Mouse (Mus musculus) ES-E14 (cell line): Measurements from ENCODE around the gene Myo10.

ENCODE experiments used
- CHD2 ChIP-seq: IDR thresholded peaks from 2 replicates; pipeline ENCODE4 v1.6.1; 2014; ENCODE audit warnings: mild to moderate bottlenecking, low read depth, low read length, inconsistent platforms
- MAFK ChIP-seq: IDR thresholded peaks from 2 replicates; pipeline ENCODE4 v1.6.1; 2014; ENCODE audit warnings: mild to moderate bottlenecking, low read depth, low read length, inconsistent platforms; ENCODE audit not compliant: insufficient read depth
- ZC3H11A ChIP-seq: IDR thresholded peaks from 2 replicates; pipeline ENCODE4 v1.6.1; 2012; ENCODE audit warnings: low read depth, mild to moderate bottlenecking, inconsistent platforms, low read length, borderline replicate concordance
- ZNF384 ChIP-seq: IDR thresholded peaks from 2 replicates; pipeline ENCODE4 v1.6.1; 2012; ENCODE audit warnings: low read depth, low read length, inconsistent platforms

DNA sequence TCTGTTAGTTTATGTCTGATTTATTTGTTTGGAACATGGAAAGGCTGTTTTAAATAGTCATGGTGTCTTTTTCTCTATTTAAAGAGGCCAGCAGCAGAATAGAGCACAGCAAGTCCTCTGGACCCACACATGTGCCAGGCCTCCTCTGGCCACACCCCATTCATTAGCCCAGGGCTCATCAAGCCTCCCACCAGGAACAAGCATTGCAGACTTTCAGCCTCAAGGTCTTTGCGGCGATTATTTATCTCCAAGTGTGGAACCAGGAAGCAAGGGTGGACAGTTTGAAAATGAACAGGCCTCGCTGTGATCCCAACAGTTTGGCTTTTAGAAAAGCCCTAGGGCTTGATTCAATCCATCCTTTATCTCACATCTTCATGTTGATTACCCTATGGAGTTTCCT, 35.5 kb upstream of the Myo10 start:
- TF ChIP-seq ZC3H11A (no peak), ZNF384 (no peak), MAFK (no peak), CHD2 (no peak)
